10 mouse cellular contexts compared by ENCODE assay signal in genomic region chr5:114557765-114558731, GRCm38 (mm10). TPM values are rescaled to one million over a fixed set of nuclear protein-coding genes. Genes with fewer than 3 reads are reported as not detected.
DNase-seq lines count a peak whose midpoint lies in the region; ATAC-seq lines count a peak whose summit lies in the region.
"Had no signal": no experiment of that assay in that cellular context is flagged by ENCODE, and none has a peak within 500 bp of the region (broad histone marks: within the 10 kb centered on the region; RNA-seq: fewer than 3 reads in every experiment).

No protein-coding gene starts in this region.

- WGBS in heart, embryonic 13.5 days: 54% methylated on average over 20 of the region's 20 CpGs
- WGBS in intestine, embryonic 16.5 days: 31% methylated on average over 20 of the region's 20 CpGs
- 53% methylated on average over 20 of the region's 20 CpGs for WGBS in liver, embryonic 16.5 days (ENCODE audit: insufficient replicate concordance)

- ATAC-seq in heart, embryonic 13.5 days (ENCODE audit: extremely low read depth, insufficient number of reproducible peaks, low FRiP score, low TSS enrichment): peak; percentile 41; the same call in 1 of the 2 replicates
- peak; percentile 84 for ATAC-seq in intestine, embryonic 16.5 days
- ATAC-seq in liver, embryonic 16.5 days (ENCODE audit: low read depth): peak; percentile 91

- H3K9me3 ChIP-seq in heart, embryonic 13.5 days: peaks cover 9% of the 10 kb centered on the region; the same call in 1 of the 2 replicates
- H3K9me3 ChIP-seq in intestine, embryonic 16.5 days (ENCODE audit: control insufficient read depth, low read length): peaks cover 4% of the 10 kb centered on the region; the same call in 1 of the 2 replicates
- H3K9me3 ChIP-seq in liver, embryonic 16.5 days (replicated peaks; ENCODE audit: control insufficient read depth, low read length): 0 out of 2 replicates have a peak, but pooled peaks cover 2% of the 10 kb centered on the region

- DNase-seq in heart, postnatal 4 days: no peak
- peak; percentile 50 for DNase-seq in embryo, embryonic 10.5 days (ENCODE audit: low spot score)
- DNase-seq in natural killer cell, adult 2 months (ENCODE audit: low spot score in 2 of 2): no peak
- DNase-seq in T-cell, adult 2 months (ENCODE audit: low spot score): no peak
- no peak for DNase-seq in right cerebral cortex, postnatal 25 days
- DNase-seq: thymus, postnatal 14 days had no signal

- H3K27me3 ChIP-seq in heart, embryonic 13.5 days (replicated peaks): no peaks in the 10 kb centered on the region
- H3K27me3 ChIP-seq in intestine, embryonic 16.5 days (replicated peaks; ENCODE audit: control insufficient read depth, insufficient read depth, low read length): no peaks in the 10 kb centered on the region
- H3K27me3 ChIP-seq in liver, embryonic 16.5 days (ENCODE audit: control insufficient read depth, insufficient read depth, low read depth, low read length): no peaks in the 10 kb centered on the region
- H3K27me3 ChIP-seq: embryonic facial prominence, embryonic 15.5 days had no signal

- H3K4me1 ChIP-seq in heart, embryonic 13.5 days: peaks cover 18% of the 10 kb centered on the region
- peaks cover 30% of the 10 kb centered on the region for H3K4me1 ChIP-seq in intestine, embryonic 16.5 days (ENCODE audit: control insufficient read depth, insufficient read depth, low read length)
- 0 out of 2 replicates have a peak, but pooled peaks cover 6% of the 10 kb centered on the region for H3K4me1 ChIP-seq in liver, embryonic 16.5 days (ENCODE audit: control insufficient read depth, low read depth, low read length)

- no peak overlapping the region for H3K9ac ChIP-seq in heart, embryonic 13.5 days
- peak overlapping the region; percentile 1; the same call in 1 of the 2 replicates for H3K9ac ChIP-seq in intestine, embryonic 16.5 days (ENCODE audit: low read depth, low read length)
- no peak overlapping the region for H3K9ac ChIP-seq in liver, embryonic 16.5 days (ENCODE audit: low read depth, low read length)
- H3K9ac ChIP-seq: embryonic facial prominence, embryonic 15.5 days had no signal

- H3K36me3 ChIP-seq in heart, embryonic 13.5 days: no peaks in the 10 kb centered on the region
- no peaks in the 10 kb centered on the region for H3K36me3 ChIP-seq in intestine, embryonic 16.5 days (ENCODE audit: control insufficient read depth, insufficient read depth, low read length)
- no peaks in the 10 kb centered on the region for H3K36me3 ChIP-seq in liver, embryonic 16.5 days (ENCODE audit: control insufficient read depth, insufficient read depth)
- H3K36me3 ChIP-seq: embryonic facial prominence, embryonic 15.5 days had no signal

- H3K4me2 ChIP-seq in heart, embryonic 13.5 days: no peak overlapping the region
- peak overlapping the region; percentile 7 for H3K4me2 ChIP-seq in intestine, embryonic 16.5 days (ENCODE audit: low read depth, low read length)
- H3K4me2 ChIP-seq in liver, embryonic 16.5 days (ENCODE audit: low read depth, low read length): no peak overlapping the region
- H3K4me2 ChIP-seq: embryonic facial prominence, embryonic 15.5 days had no signal

- H3K4me3 ChIP-seq in heart, embryonic 13.5 days: no peak overlapping the region
- no peak overlapping the region for H3K4me3 ChIP-seq in intestine, embryonic 16.5 days (ENCODE audit: low read length)
- H3K4me3 ChIP-seq in liver, embryonic 16.5 days (ENCODE audit: low read depth, low read length): no peak overlapping the region
- H3K4me3 ChIP-seq: embryonic facial prominence, embryonic 15.5 days had no signal

- peak overlapping the region; percentile 28; the same call in 1 of the 2 replicates for H3K27ac ChIP-seq in heart, embryonic 13.5 days (replicated peaks)
- H3K27ac ChIP-seq in intestine, embryonic 16.5 days (ENCODE audit: low read length): peak overlapping the region; percentile 85
- H3K27ac ChIP-seq in liver, embryonic 16.5 days (ENCODE audit: low read length): peak overlapping the region; percentile 86
- H3K27ac ChIP-seq: embryonic facial prominence, embryonic 15.5 days had no signal

RNA-seq across cellular contexts. Expression of gene Fam222a, which starts 9.8 kb away (rescaled TPM):
- 0.59 and 0.79 TPM in 2 replicates for polyA plus RNA-seq in heart, embryonic 13.5 days (2015; fragmentation: Nextera tagmentation; extraction: Ambion mirVana)
- total RNA-seq in heart, postnatal 4 days (2021): 1 to 10 TPM; 6.0 to 7.0 TPM
- 3.9 and 5.8 TPM in 2 replicates for polyA plus RNA-seq in intestine, embryonic 16.5 days (2015; fragmentation: Nextera tagmentation; extraction: Ambion mirVana)
- polyA plus RNA-seq in liver, embryonic 16.5 days (2015; fragmentation: Nextera tagmentation; extraction: Ambion mirVana): 0.46 and 0.67 TPM in 2 replicates

Comparison
In these comparisons a context has a peak if more than half of its experiments do, and no peak if none do; other contexts are left out.
1. ATAC-seq: peak in every context shown above with its lines; median percentile 91 in liver, embryonic 16.5 days; 84 in intestine, embryonic 16.5 days; 41 in heart, embryonic 13.5 days.
2. H3K27ac ChIP-seq: peak in every context shown above with its lines; median percentile 86 in liver, embryonic 16.5 days; 85 in intestine, embryonic 16.5 days; 28 in heart, embryonic 13.5 days.